Mouse (Mus musculus) limb, embryonic 15.5 days (tissue): ENCODE results near the gene Knstrn. TPM values are rescaled to one million over a fixed set of nuclear protein-coding genes. Genes with fewer than 3 reads are reported as not detected.

Source experiments
- ATAC-seq: fragments of 200-750 bp; cut with Nextera tagmentation; 2 replicates; pipeline ENCODE4 v1.8.0; 2017; ENCODE audit warnings: low read depth, moderate TSS enrichment; ENCODE audit not compliant: insufficient number of reproducible peaks, low FRiP score, low TSS enrichment
- H3K27ac ChIP-seq: fragments of 300-500 bp; sonication (generic); 2 replicates; pipeline ENCODE4 v1.5.1; 2015; ENCODE audit warnings: moderate library complexity, mild to moderate bottlenecking, inconsistent platforms
- H3K27me3 ChIP-seq: fragments of 300-500 bp; sonication (generic); 2 replicates; pipeline ENCODE4 v1.6.1; 2015; ENCODE audit warnings: inconsistent platforms
- H3K36me3 ChIP-seq: fragments of 300-500 bp; sonication (generic); 2 replicates; pipeline ENCODE4 v1.6.1; 2015; ENCODE audit warnings: inconsistent platforms
- H3K4me1 ChIP-seq: fragments of 300-500 bp; sonication (generic); 2 replicates; pipeline ENCODE4 v1.6.1; 2015; ENCODE audit warnings: inconsistent platforms
- H3K4me2 ChIP-seq: fragments of 300-500 bp; sonication (generic); 2 replicates; pipeline ENCODE4 v1.6.1; 2015; ENCODE audit warnings: mild to moderate bottlenecking, inconsistent platforms
- H3K4me3 ChIP-seq: fragments of 300-500 bp; sonication (generic); 2 replicates; pipeline ENCODE4 v1.5.1; 2015; ENCODE audit warnings: mild to moderate bottlenecking, inconsistent platforms
- H3K9ac ChIP-seq: fragments of 300-500 bp; sonication (generic); 2 replicates; pipeline ENCODE4 v1.6.1; 2015; ENCODE audit warnings: inconsistent platforms
- H3K9me3 ChIP-seq: fragments of 300-500 bp; sonication (generic); 2 replicates; pipeline ENCODE4 v1.6.1; 2016; ENCODE audit warnings: inconsistent platforms
- WGBS: fragments of 180-500 bp; shearing (Covaris S2); methylation state at CpG from one replicate; pipeline ENCODE4 v1.1.7; 2015; 5-methylcytosine and 5-hydroxymethylcytosine counted together
- polyA plus RNA-seq: library from polyadenylated mRNA; unstranded; fragments of >200 nt; fragmentation: Nextera tagmentation; extraction: Ambion mirVana; gene quantifications from 2 replicates; pipeline ENCODE4 v1.2.1, GENCODE M21; 2015

Knstrn gene
- 75.5 and 79.6 TPM in 2 replicates for polyA plus RNA-seq

DNA sequence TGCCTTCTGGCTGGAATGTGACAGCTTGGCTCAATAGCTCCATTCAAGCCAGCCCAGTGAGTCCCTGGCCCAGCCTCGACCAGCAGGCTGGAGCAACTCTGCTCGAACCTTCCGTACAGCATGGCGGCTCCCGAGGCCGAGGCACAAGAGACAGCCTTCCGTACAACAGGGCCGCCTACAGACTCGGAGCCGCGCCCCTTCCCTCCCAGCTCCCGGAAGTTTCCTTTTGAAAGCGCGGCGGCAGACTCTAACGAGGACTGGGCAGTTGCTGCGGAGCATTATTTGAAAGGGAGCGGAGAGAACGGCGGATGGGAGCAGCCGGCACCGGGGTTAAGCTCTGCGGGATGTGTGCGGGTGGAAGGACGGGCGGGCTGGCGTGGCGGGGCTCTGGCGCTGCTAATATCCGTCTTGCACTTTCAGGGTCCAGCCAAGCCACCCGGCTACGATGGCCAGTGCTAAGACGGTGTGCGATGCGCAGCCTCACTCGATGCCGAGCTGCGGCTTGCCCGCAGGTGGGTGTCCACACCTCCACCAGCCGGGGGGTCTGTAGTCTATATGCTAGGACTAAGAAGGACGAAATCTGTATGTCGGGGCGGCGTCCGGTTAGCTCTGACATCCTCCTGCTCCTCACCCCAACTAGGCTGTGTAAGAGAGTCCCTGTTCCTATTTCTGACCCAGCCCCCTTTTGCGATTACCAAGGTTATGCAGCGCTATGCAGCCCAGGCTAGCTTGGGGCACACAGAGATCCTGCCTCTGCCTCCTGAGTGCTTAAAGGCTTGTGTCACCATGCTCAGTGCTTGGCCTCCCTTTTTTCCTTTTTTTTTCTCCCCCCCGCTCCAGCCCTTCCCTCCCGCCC lies at the start of gene Knstrn:
Knstrn (plus strand) TSS at position 23 of the 856 bp plus-strand sequence.
- Histone ChIP-seq H3K4me3 (peak within 1 kb of the TSS; percentile 72), H3K27ac (peak within 1 kb of the TSS; percentile 44; the same call in 1 of the 2 replicates), H3K4me2 (peak within 1 kb of the TSS; percentile 92), H3K9ac (peak within 1 kb of the TSS; percentile 54), H3K4me1 (peaks cover 13% of the 10 kb centered on the region), H3K36me3 (peaks cover 23% of the 10 kb centered on the region), H3K27me3 (no peaks in the 10 kb centered on the region), H3K9me3 (no peaks in the 10 kb centered on the region)
- ATAC-seq: peak; percentile 79; the same call in 1 of the 2 replicates
- under 1% methylated on average over 49 of the region's 49 CpGs for WGBS

DNA sequence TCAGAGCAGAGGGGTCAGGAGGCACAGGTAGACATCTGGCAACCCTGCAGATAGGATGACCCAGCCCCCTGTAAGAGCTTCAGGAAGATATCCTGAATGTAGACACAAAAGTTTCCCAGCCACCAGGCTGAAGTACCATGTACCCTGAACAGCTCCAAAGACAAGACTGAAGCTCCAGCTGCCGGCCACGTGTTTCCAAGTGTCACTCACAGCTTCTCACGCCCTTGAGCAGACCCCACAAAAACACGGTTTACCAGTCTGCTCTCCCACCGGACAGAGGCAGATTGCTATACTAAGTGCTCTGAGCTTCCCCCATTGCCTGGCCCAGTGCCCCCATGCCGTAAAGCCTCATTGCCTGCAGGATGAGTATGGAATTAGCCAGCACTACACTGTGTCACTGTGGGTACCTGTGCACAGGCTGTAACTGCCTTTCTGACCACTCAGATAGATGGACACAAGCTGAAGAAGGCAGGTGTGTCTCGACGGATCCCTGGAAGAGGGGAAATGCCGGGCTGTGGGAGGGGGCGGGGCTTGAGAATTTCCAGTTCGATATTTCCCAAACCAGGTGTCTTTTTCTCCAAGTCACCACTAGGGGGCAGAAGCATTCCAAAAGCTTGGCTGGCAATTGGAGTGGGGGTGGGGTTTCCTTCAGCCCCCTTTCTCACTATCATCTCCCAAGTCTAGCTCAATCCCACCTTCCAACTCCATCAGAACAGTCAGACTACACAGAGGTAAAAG lies 49.5 kb upstream of the Knstrn start:
- Histone ChIP-seq H3K4me2 (no peak overlapping the region), H3K27ac (no peak overlapping the region), H3K9ac (no peak overlapping the region), H3K4me1 (peaks cover 43% of the 10 kb centered on the region), H3K9me3 (no peaks in the 10 kb centered on the region), H3K36me3 (no peaks in the 10 kb centered on the region), H3K4me3 (no peak overlapping the region), H3K27me3 (peaks cover 3% of the 10 kb centered on the region; the same call in 1 of the 2 replicates)
- ATAC-seq: no peak
- 22% methylated on average over 11 of the region's 11 CpGs for WGBS

DNA sequence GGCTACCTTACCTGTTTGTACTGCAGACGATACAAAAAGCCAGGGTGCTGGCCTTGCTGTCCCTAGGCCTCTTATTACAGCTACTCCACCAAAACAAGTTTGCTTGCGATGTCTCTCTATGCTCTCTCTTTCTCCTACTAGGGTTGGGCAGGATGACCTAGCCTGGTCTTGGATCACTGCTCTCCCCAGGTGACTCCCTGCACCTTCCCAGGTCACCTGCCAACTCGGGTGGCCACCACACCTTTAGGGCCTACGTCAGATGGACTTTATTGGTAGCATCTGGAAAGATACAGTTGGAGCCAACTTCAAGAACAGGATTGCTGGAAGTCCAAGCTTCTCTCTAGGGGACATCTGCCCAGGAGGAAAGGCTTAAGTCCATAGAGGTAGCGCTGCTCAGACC lies 48.9 kb upstream of the Knstrn start:
- no peaks in the 10 kb centered on the region for H3K36me3 ChIP-seq
- H3K4me2 ChIP-seq: no peak overlapping the region
- ATAC-seq: no peak
- no peaks in the 10 kb centered on the region for H3K27me3 ChIP-seq
- no peak overlapping the region for H3K9ac ChIP-seq
- no peak overlapping the region for H3K27ac ChIP-seq
- no peaks in the 10 kb centered on the region for H3K9me3 ChIP-seq
- WGBS: 79% methylated on average over 5 of the region's 5 CpGs
- H3K4me1 ChIP-seq: peaks cover 38% of the 10 kb centered on the region
- H3K4me3 ChIP-seq: no peak overlapping the region

DNA sequence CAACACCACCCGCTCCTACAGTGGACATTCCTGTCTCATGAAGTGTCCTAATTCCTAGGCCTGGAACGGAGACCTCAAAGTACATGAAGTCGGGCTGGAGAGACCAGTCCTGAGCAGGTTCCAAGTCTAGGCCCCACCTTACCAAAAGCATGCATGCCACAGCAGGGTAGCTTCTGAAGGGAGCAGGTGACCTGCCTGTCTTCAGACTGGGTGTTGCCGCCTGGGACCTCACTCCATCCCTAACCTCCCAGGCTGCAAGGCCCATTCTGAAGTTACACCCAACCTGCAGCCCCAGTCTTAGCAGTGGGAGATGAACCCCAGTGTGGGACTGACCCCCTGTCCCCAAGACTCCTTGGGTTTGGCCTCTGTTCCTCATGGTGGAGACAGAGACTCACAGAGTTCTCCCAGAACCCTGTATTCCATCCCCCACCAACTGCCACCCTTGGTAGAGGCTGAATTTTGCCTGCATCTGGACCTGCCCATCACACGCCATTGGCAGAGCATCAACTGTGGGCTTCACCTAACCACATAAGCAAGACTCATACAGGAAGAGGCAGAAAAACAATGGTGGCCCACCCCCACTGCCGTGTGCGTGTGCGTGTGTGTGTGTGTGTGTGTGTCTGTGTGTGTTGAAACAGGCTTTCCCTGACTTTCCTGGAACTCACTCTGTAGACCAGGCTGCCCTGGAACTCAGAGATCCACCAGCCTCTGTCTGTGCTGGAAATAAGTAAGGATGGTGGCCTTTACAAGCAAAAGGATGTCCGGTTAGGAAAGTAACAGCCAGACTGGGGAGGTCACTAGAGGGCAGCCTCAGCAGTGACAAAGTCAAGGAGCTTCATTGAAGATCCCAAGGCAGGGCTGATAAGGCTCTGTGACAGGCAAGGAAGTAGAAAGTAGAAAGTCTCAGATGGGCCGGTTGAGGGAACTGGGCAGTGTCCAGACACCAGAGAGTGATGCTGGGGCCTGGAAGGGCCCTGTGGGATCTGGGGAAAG lies 47.5 kb upstream of the Knstrn start:
- no peaks in the 10 kb centered on the region for H3K27me3 ChIP-seq
- no peak for ATAC-seq
- H3K9me3 ChIP-seq: no peaks in the 10 kb centered on the region
- H3K4me3 ChIP-seq: no peak overlapping the region
- no peak overlapping the region for H3K9ac ChIP-seq
- H3K36me3 ChIP-seq: no peaks in the 10 kb centered on the region
- no peak overlapping the region for H3K27ac ChIP-seq
- peaks cover 29% of the 10 kb centered on the region for H3K4me1 ChIP-seq
- H3K4me2 ChIP-seq: no peak overlapping the region
- WGBS: 71% methylated on average over 10 of the region's 10 CpGs

DNA sequence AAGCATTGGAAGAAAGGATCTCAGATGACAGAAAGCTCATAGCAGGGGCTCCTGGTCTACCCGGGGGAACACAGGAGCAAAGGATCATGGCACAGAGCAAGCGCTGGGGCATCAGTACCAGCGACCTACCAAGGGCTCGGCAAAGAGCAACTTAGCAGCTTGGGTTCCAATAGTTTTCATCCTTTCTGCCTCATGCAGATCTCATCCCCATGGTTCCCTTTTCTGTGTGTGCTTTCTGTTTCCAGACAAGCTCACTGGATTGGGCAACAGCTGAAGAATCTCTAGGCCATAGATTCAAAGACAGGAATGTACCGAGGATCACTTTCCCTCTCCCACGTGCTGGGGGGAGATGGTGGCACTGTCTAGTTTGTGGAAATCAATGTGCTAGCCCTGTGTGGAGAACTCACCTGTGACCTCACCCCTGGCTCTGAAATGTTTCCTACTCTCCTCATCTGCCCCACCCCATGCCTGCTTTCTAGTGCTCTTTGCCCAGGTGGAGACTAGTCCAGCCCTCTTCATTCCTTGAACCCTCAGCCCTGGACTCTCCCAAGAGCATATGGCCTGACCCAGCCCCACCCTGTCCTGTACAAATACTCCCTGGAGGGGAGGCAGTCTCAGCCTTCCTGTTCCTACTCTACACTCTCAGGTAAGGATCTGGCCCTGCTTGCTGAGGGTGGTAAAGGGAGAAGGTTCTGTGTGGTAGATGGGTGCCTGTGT lies 41.5 kb upstream of the Knstrn start, which contains the start of gene Phgr1:
Phgr1 (plus strand) TSS at position 612 of the 717 bp plus-strand sequence.
- ATAC-seq: no peak
- no peak within 1 kb of the TSS for H3K9ac ChIP-seq
- H3K36me3 ChIP-seq: no peaks in the 10 kb centered on the region
- H3K9me3 ChIP-seq: no peaks in the 10 kb centered on the region
- no peak within 1 kb of the TSS for H3K4me2 ChIP-seq
- no peaks in the 10 kb centered on the region for H3K27me3 ChIP-seq
- no peak within 1 kb of the TSS for H3K27ac ChIP-seq
- WGBS: 74% methylated on average over 6 of the region's 6 CpGs
- no peak within 1 kb of the TSS for H3K4me3 ChIP-seq
- peaks cover 10% of the 10 kb centered on the region; the same call in 1 of the 2 replicates for H3K4me1 ChIP-seq

DNA sequence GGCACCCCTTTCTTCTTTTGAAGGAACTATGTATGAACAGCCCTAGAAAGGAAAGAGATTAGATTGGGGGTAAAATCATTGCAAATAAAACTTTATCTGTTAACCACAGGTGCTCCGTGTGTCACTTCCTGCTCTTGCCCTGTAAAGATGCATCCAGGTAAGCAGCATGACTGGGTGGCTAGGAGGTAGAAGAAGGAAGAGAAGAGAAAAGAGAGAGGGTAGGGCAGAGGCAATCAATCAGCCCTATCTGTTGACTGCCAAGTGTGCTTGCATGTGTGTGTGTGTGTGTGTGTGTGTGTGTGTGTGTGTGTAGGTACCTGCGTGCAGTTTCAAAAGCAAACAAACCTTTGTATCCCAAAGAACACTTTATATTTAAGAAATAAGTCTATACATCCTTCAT lies 39.3 kb upstream of the Knstrn start:
- Histone ChIP-seq H3K4me1 (peaks cover 17% of the 10 kb centered on the region), H3K27me3 (0 out of 2 replicates have a peak, but pooled peaks cover under 1% of the 10 kb centered on the region)
- 73% methylated on average over 2 of the region's 2 CpGs for WGBS

DNA sequence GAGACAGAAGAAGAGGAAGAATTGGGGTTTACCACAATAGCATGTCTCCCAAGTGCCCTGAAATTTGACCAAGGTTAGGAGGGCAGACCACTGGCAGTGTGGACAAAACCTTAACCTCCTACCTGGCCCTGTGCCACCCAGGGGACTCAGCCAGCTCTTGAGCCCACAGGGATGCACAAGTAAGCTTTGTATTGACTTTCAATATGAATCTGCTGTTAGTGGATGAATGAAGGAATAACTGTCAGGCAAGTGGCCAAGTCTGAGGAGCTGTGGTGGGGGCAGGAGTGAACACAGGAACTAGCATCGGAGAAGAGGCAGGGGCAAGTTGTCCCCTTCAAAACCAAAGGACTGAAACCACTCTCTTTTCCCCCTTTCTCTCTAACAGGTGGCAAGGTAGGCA lies 38.4 kb upstream of the Knstrn start:
- Histone ChIP-seq H3K36me3 (no peaks in the 10 kb centered on the region), H3K9ac (no peak overlapping the region), H3K4me3 (no peak overlapping the region), H3K4me2 (no peak overlapping the region), H3K9me3 (no peaks in the 10 kb centered on the region), H3K27ac (no peak overlapping the region), H3K4me1 (peaks cover 23% of the 10 kb centered on the region), H3K27me3 (0 out of 2 replicates have a peak, but pooled peaks cover 2% of the 10 kb centered on the region)
- WGBS: 60% methylated on average over 1 of the region's 1 CpGs
- ATAC-seq: no peak

More for the DNA sequence above, 39.3 kb upstream of the Knstrn start:
- no peak overlapping the region for H3K27ac ChIP-seq
- no peak for ATAC-seq
- H3K4me3 ChIP-seq: no peak overlapping the region
- H3K9me3 ChIP-seq: no peaks in the 10 kb centered on the region
- no peaks in the 10 kb centered on the region for H3K36me3 ChIP-seq
- H3K9ac ChIP-seq: no peak overlapping the region
- no peak overlapping the region for H3K4me2 ChIP-seq

DNA sequence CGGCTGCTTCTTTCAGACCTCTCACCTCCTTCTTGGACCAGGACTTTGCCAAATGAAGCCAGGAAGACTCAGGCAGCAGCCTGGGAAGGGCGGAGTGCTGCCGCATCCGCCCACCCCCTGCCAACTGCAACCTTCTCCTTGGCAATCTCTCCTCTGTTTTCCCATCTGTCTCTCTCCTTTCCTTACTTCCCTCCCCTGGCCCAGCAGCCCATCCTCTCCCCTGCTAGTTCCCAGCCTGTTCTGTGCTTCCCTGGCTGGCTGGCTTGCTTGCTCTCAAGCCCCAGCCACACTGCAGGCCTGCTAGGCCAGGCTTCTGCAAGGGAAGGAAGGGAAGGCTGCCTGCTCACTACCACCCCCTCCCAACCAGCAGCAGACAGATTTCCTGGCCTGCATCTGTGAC lies 38.0 kb upstream of the Knstrn start:
- H3K9me3 ChIP-seq: no peaks in the 10 kb centered on the region
- H3K4me3 ChIP-seq: no peak overlapping the region
- 0 out of 2 replicates have a peak, but pooled peaks cover 4% of the 10 kb centered on the region for H3K27me3 ChIP-seq
- no peak overlapping the region for H3K4me2 ChIP-seq
- no peak for ATAC-seq
- no peaks in the 10 kb centered on the region for H3K36me3 ChIP-seq
- H3K4me1 ChIP-seq: peaks cover 23% of the 10 kb centered on the region
- 73% methylated on average over 3 of the region's 4 CpGs for WGBS
- no peak overlapping the region for H3K9ac ChIP-seq
- H3K27ac ChIP-seq: no peak overlapping the region

DNA sequence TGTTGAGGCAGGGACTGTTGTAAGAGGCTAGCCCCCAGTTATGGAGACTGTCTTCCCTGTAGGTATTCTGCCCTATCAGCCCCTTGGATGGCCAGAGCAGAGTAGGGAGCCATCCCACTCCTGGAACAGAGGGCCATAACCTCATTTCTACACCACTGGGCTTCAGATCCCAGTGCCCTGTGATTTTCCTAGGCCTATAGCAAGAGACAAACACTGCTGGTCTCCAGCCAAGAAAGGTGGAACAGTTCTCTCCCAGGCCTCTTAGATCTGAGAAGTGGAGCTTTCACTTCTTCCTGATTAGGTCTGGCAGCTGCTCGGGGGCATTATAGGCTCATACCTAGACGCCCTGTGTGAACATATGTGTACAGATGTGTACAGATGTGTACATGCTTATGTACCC lies 37.5 kb upstream of the Knstrn start:
- Histone ChIP-seq H3K9me3 (no peaks in the 10 kb centered on the region), H3K27me3 (0 out of 2 replicates have a peak, but pooled peaks cover 7% of the 10 kb centered on the region), H3K27ac (no peak overlapping the region), H3K4me2 (no peak overlapping the region), H3K36me3 (no peaks in the 10 kb centered on the region), H3K9ac (no peak overlapping the region), H3K4me3 (no peak overlapping the region), H3K4me1 (peaks cover 23% of the 10 kb centered on the region)
- WGBS: 70% methylated on average over 2 of the region's 2 CpGs
- no peak for ATAC-seq

DNA sequence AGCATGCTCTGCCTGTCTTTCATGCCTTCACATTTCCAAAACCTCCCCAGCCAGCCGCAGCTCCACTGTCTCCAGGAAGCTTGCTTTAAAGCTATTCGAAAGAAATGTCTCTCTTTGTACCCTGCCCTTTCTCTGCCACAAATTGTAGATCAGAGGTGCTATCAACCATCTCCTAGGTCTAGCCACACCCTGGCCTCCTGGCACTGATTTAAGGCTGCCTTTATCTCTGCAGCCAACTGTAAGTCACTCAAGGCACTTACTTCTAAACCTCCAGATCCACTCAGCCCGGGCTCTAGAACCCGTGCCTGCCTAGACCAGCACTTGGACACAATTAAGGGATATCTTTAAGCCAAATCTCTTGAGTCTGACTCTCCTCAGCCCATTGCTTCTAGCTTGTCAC lies 35.4 kb upstream of the Knstrn start:
- H3K36me3 ChIP-seq: no peaks in the 10 kb centered on the region
- WGBS: 68% methylated on average over 4 of the region's 4 CpGs

More for the DNA sequence above, 35.4 kb upstream of the Knstrn start:
- H3K9ac ChIP-seq: no peak overlapping the region
- no peak overlapping the region for H3K4me3 ChIP-seq
- no peak overlapping the region for H3K4me2 ChIP-seq
- peaks cover 23% of the 10 kb centered on the region for H3K4me1 ChIP-seq
- H3K9me3 ChIP-seq: no peaks in the 10 kb centered on the region
- H3K27me3 ChIP-seq: 0 out of 2 replicates have a peak, but pooled peaks cover 7% of the 10 kb centered on the region
- ATAC-seq: no peak
- H3K27ac ChIP-seq: no peak overlapping the region
